In the genomic region with DNA sequence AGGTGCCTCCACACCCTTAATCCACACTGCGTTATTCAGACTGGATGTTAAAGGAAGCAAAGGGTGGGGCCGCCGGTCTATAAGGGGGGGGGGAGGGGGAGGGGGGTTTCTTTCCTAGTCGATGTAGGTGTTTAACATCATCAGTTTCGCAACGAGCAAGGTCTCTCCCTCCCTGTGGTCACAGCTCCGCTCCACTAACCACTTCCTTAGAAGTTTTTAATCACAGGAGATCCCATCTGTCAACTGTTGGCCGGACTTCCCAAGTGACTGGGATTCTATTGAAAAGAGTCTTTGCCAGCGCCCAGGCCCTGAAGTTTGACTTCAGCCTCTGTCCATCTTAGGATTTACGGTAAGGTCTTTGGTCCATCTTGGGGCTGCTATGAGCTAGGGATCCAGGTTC, we compare ENCODE assay signal across 17 mouse cellular contexts.
DNase-seq lines count a peak whose midpoint lies in the region; ATAC-seq and TF ChIP-seq lines count a peak whose summit lies in the region.
"Had no signal": no experiment of that assay in that cellular context is flagged by ENCODE, and none has a peak within 500 bp of the region (broad histone marks: within the 10 kb centered on the region; RNA-seq: fewer than 3 reads in every experiment).

No protein-coding gene starts in this region.

- no peaks in the 10 kb centered on the region for H3K4me1 ChIP-seq in kidney, postnatal 0 days (replicated peaks; ENCODE audit: insufficient read depth, low read length)
- peaks cover 20% of the 10 kb centered on the region for H3K4me1 ChIP-seq in kidney, embryonic 15.5 days
- H3K4me1 ChIP-seq in hindbrain, embryonic 14.5 days (replicated peaks; ENCODE audit: control insufficient read depth, insufficient read depth, low read length): no peaks in the 10 kb centered on the region
- peaks cover 5% of the 10 kb centered on the region for H3K4me1 ChIP-seq in midbrain, embryonic 10.5 days

- H3K27ac ChIP-seq in kidney, postnatal 0 days: no peak overlapping the region
- H3K27ac ChIP-seq in kidney, embryonic 15.5 days: no peak overlapping the region
- no peak overlapping the region for H3K27ac ChIP-seq in hindbrain, embryonic 14.5 days
- H3K27ac ChIP-seq in midbrain, embryonic 10.5 days (replicated peaks): no peak overlapping the region

- H3K36me3 ChIP-seq in kidney, postnatal 0 days (ENCODE audit: insufficient read depth, low read length): no peaks in the 10 kb centered on the region
- H3K36me3 ChIP-seq in kidney, embryonic 15.5 days: no peaks in the 10 kb centered on the region
- no peaks in the 10 kb centered on the region for H3K36me3 ChIP-seq in hindbrain, embryonic 14.5 days (replicated peaks; ENCODE audit: control insufficient read depth, insufficient read depth)
- no peaks in the 10 kb centered on the region for H3K36me3 ChIP-seq in midbrain, embryonic 10.5 days
- H3K36me3 ChIP-seq: G1E had no signal

- H3K27me3 ChIP-seq in kidney, postnatal 0 days (ENCODE audit: insufficient read depth, low read length): no peaks in the 10 kb centered on the region
- H3K27me3 ChIP-seq in kidney, embryonic 15.5 days: no peaks in the 10 kb centered on the region
- no peaks in the 10 kb centered on the region for H3K27me3 ChIP-seq in hindbrain, embryonic 14.5 days (ENCODE audit: control insufficient read depth, insufficient read depth, low read length)
- H3K27me3 ChIP-seq in midbrain, embryonic 10.5 days (ENCODE audit: low read depth, poor library complexity, severe bottlenecking): peaks cover 4% of the 10 kb centered on the region; the same call in 1 of the 2 replicates

- no peaks in the 10 kb centered on the region for H3K9me3 ChIP-seq in kidney, postnatal 0 days (replicated peaks; ENCODE audit: low read length)
- 0 out of 2 replicates have a peak, but pooled peaks cover 6% of the 10 kb centered on the region for H3K9me3 ChIP-seq in kidney, embryonic 15.5 days (replicated peaks)
- H3K9me3 ChIP-seq in hindbrain, embryonic 14.5 days (ENCODE audit: control insufficient read depth, low read length): no peaks in the 10 kb centered on the region
- H3K9me3 ChIP-seq in midbrain, embryonic 10.5 days (replicated peaks): no peaks in the 10 kb centered on the region; the same call in 1 of the 2 replicates

- WGBS in kidney, postnatal 0 days: 41% methylated on average over 10 of the region's 10 CpGs
- 39% methylated on average over 10 of the region's 10 CpGs for WGBS in kidney, embryonic 15.5 days
- 64% methylated on average over 10 of the region's 10 CpGs for WGBS in hindbrain, embryonic 14.5 days
- WGBS in midbrain, embryonic 10.5 days: 65% methylated on average over 10 of the region's 10 CpGs

- no peak for TF ChIP-seq CTCF in kidney, postnatal 0 days (IDR thresholded peaks at IDR 0.05; ENCODE audit: low read depth)

- no peak overlapping the region for H3K4me3 ChIP-seq in kidney, postnatal 0 days (replicated peaks; ENCODE audit: low read depth, low read length)
- no peak overlapping the region for H3K4me3 ChIP-seq in kidney, embryonic 15.5 days (replicated peaks)
- no peak overlapping the region for H3K4me3 ChIP-seq in hindbrain, embryonic 14.5 days (replicated peaks; ENCODE audit: low read length)
- no peak overlapping the region for H3K4me3 ChIP-seq in midbrain, embryonic 10.5 days

- H3K4me2 ChIP-seq in kidney, postnatal 0 days (ENCODE audit: low read length): no peak overlapping the region
- H3K4me2 ChIP-seq in kidney, embryonic 15.5 days: no peak overlapping the region
- H3K4me2 ChIP-seq in hindbrain, embryonic 14.5 days (replicated peaks): no peak overlapping the region

- ATAC-seq in kidney, postnatal 0 days (replicated peaks; ENCODE audit: low FRiP score, low read depth): no peak
- ATAC-seq in kidney, embryonic 15.5 days (replicated peaks; ENCODE audit: low FRiP score): no peak
- ATAC-seq in common myeloid progenitor, adult 5-6 weeks (replicated peaks; ENCODE audit: low read depth, poor library complexity, severe bottlenecking): 0 out of 2 replicates have a peak, but pooled peaks have one; percentile 50
- ATAC-seq in granulocyte monocyte progenitor cell, adult 5-6 weeks (replicated peaks; ENCODE audit: poor library complexity, severe bottlenecking): peak; percentile 27; the same call in 1 of the 2 replicates
- ATAC-seq in megakaryocyte, adult 5-6 weeks (ENCODE audit: poor library complexity, severe bottlenecking): no peak
- no peak for ATAC-seq in hindbrain, embryonic 14.5 days (ENCODE audit: low FRiP score)
- ATAC-seq: activated CD4-positive, CD25-positive, alpha-beta regulatory T cell, adult 4 months; CD4-positive, CD25-positive, alpha-beta regulatory T cell, adult 4 months; Patski had no signal

- no peak overlapping the region for H3K9ac ChIP-seq in kidney, postnatal 0 days (ENCODE audit: low read depth, low read length)
- H3K9ac ChIP-seq in kidney, embryonic 15.5 days: no peak overlapping the region
- H3K9ac ChIP-seq in hindbrain, embryonic 14.5 days: no peak overlapping the region

- peak; percentile 53 for DNase-seq in kidney, postnatal 0 days (ENCODE audit: low spot score)
- DNase-seq in 416B (ENCODE audit: low read depth): peak; percentile 83
- no peak for DNase-seq in hindbrain, embryonic 14.5 days (ENCODE audit: low spot score)
- no peak for DNase-seq in midbrain, embryonic 10.5 days (ENCODE audit: low spot score)
- DNase-seq: adrenal gland, adult 8-10 months; adrenal gland, postnatal 25 days; cerebellum, adult 11 months; cerebellum, adult 11-12 months; cerebellum, adult 18-20 months had no signal

Comparison
In these comparisons a context has a peak if more than half of its experiments do, and no peak if none do; other contexts are left out.
1. ATAC-seq: peak in common myeloid progenitor, adult 5-6 weeks (single experiment) and granulocyte monocyte progenitor cell, adult 5-6 weeks (single experiment); none in kidney, postnatal 0 days (single experiment), kidney, embryonic 15.5 days (single experiment), megakaryocyte, adult 5-6 weeks (single experiment) and hindbrain, embryonic 14.5 days (single experiment).
2. DNase-seq: peak in kidney, postnatal 0 days (single experiment) and 416B (single experiment); none in hindbrain, embryonic 14.5 days (single experiment) and midbrain, embryonic 10.5 days (single experiment).